Mouse (Mus musculus): ENCODE measurements around the gene Gm14214. TPM values are rescaled to one million over a fixed set of nuclear protein-coding genes. Genes with fewer than 3 reads are reported as not detected.

Gene Gm14214
- not detected in 2 replicates for polyA plus RNA-seq (2014; fragmentation: Nextera tagmentation; extraction: Ambion mirVana)

DNA sequence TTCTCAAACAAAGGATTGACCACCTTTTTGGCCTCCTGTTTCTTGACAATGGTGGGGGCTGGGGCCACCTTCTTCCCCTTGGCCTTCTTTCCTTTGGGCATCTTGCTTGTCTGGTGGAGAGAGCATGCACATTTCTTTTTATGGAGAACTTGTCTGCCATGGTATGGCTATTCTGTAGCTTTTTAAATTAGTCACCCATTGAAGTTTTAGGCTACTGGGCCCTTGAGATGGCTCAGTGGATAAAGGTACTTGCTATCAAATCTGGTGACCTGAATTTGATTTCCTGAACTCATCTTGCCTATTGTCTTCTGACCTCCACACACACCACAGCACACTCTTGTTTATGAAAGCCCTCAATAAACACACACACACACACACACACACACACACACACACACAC is at the start of gene Gm14214:
Gm14214 (minus strand) TSS at position 101 of the 400 bp plus-strand sequence.
- H3K4me2 ChIP-seq (ENCODE audit: low read depth), result no peak within 1 kb of the TSS
- H3K27me3 ChIP-seq (ENCODE audit: control insufficient read depth, insufficient read depth, low read length), result no peaks in the 10 kb centered on the region
- no peak within 1 kb of the TSS for H3K9ac ChIP-seq (ENCODE audit: low read length)
- no peaks in the 10 kb centered on the region for H3K36me3 ChIP-seq (ENCODE audit: control insufficient read depth, insufficient read depth, low read length)
- H3K4me3 ChIP-seq (ENCODE audit: low read depth, low read length), result no peak within 1 kb of the TSS
- 0 out of 2 replicates have a peak, but pooled peaks cover 3% of the 10 kb centered on the region for H3K9me3 ChIP-seq (ENCODE audit: control insufficient read depth, low read length)
- ATAC-seq (ENCODE audit: insufficient read depth, low FRiP score, low TSS enrichment) (no peak), DNase-seq (ENCODE audit: low spot score) (no peak)
- H3K27ac ChIP-seq (ENCODE audit: low read depth, low read length), result no peak within 1 kb of the TSS
- H3K4me1 ChIP-seq (ENCODE audit: control insufficient read depth, insufficient read depth, low read length), result no peaks in the 10 kb centered on the region

- H3K9me3 ChIP-seq (ENCODE audit: control insufficient read depth, low read length), result no peaks in the 10 kb centered on the region
- no peak overlapping the region for H3K4me2 ChIP-seq (ENCODE audit: low read depth)
- no peak overlapping the region for H3K27ac ChIP-seq (ENCODE audit: low read depth, low read length)
- DNase-seq (ENCODE audit: low spot score) (no peak), ATAC-seq (ENCODE audit: insufficient read depth, low FRiP score, low TSS enrichment) (no peak)
- 91% methylated on average over 1 of the region's 1 CpGs for WGBS
- H3K4me1 ChIP-seq (ENCODE audit: control insufficient read depth, insufficient read depth, low read length), result no peaks in the 10 kb centered on the region
- no peaks in the 10 kb centered on the region for H3K36me3 ChIP-seq (ENCODE audit: control insufficient read depth, insufficient read depth, low read length)
- no peaks in the 10 kb centered on the region for H3K27me3 ChIP-seq (ENCODE audit: control insufficient read depth, insufficient read depth, low read length)
- H3K9ac ChIP-seq (ENCODE audit: low read length), result no peak overlapping the region
- H3K4me3 ChIP-seq (ENCODE audit: low read depth, low read length), result no peak overlapping the region
Measured at GRCm38 (mm10) chr2:154818599-154818998, 48.8 kb upstream of the Gm14214 start.

GRCm38 (mm10) chr2:154817788-154818187 is 48.0 kb upstream of the Gm14214 start:
- Histone ChIP-seq H3K4me2 (ENCODE audit: low read depth) (no peak overlapping the region), H3K27me3 (ENCODE audit: control insufficient read depth, insufficient read depth, low read length) (no peaks in the 10 kb centered on the region), H3K36me3 (ENCODE audit: control insufficient read depth, insufficient read depth, low read length) (no peaks in the 10 kb centered on the region), H3K9me3 (ENCODE audit: control insufficient read depth, low read length) (no peaks in the 10 kb centered on the region), H3K4me3 (ENCODE audit: low read depth, low read length) (no peak overlapping the region), H3K27ac (ENCODE audit: low read depth, low read length) (no peak overlapping the region), H3K4me1 (ENCODE audit: control insufficient read depth, insufficient read depth, low read length) (no peaks in the 10 kb centered on the region), H3K9ac (ENCODE audit: low read length) (no peak overlapping the region)
- WGBS, result 44% methylated on average over 1 of the region's 1 CpGs
- DNase-seq (ENCODE audit: low spot score) (no peak), ATAC-seq (ENCODE audit: insufficient read depth, low FRiP score, low TSS enrichment) (no peak)

- Histone ChIP-seq H3K9me3 (ENCODE audit: control insufficient read depth, low read length) (no peaks in the 10 kb centered on the region), H3K4me2 (ENCODE audit: low read depth) (no peak overlapping the region), H3K4me3 (ENCODE audit: low read depth, low read length) (no peak overlapping the region), H3K9ac (ENCODE audit: low read length) (no peak overlapping the region), H3K4me1 (ENCODE audit: control insufficient read depth, insufficient read depth, low read length) (no peaks in the 10 kb centered on the region), H3K36me3 (ENCODE audit: control insufficient read depth, insufficient read depth, low read length) (no peaks in the 10 kb centered on the region), H3K27me3 (ENCODE audit: control insufficient read depth, insufficient read depth, low read length) (no peaks in the 10 kb centered on the region), H3K27ac (ENCODE audit: low read depth, low read length) (no peak overlapping the region)
- ATAC-seq (ENCODE audit: insufficient read depth, low FRiP score, low TSS enrichment) (no peak), DNase-seq (ENCODE audit: low spot score) (no peak)
- WGBS, result 71% methylated on average over 3 of the region's 3 CpGs
Measured at GRCm38 (mm10) chr2:154817089-154817488, 47.3 kb upstream of the Gm14214 start.

GRCm38 (mm10) chr2:154813426-154813825 is 43.6 kb upstream of the Gm14214 start:
- Histone ChIP-seq H3K36me3 (ENCODE audit: control insufficient read depth, insufficient read depth, low read length) (no peaks in the 10 kb centered on the region), H3K9me3 (ENCODE audit: control insufficient read depth, low read length) (no peaks in the 10 kb centered on the region), H3K4me1 (ENCODE audit: control insufficient read depth, insufficient read depth, low read length) (no peaks in the 10 kb centered on the region), H3K27me3 (ENCODE audit: control insufficient read depth, insufficient read depth, low read length) (no peaks in the 10 kb centered on the region), H3K4me3 (ENCODE audit: low read depth, low read length) (no peak overlapping the region), H3K4me2 (ENCODE audit: low read depth) (no peak overlapping the region), H3K27ac (ENCODE audit: low read depth, low read length) (no peak overlapping the region), H3K9ac (ENCODE audit: low read length) (no peak overlapping the region)
- ATAC-seq (ENCODE audit: insufficient read depth, low FRiP score, low TSS enrichment) (no peak), DNase-seq (ENCODE audit: low spot score) (no peak)
- 93% methylated on average over 2 of the region's 2 CpGs for whole genome bisulfite sequencing

GRCm38 (mm10) chr2:154810821-154811220 is 41.0 kb upstream of the Gm14214 start:
- WGBS, result 96% methylated on average over 1 of the region's 1 CpGs
- Histone ChIP-seq H3K4me2 (ENCODE audit: low read depth) (no peak overlapping the region), H3K9me3 (ENCODE audit: control insufficient read depth, low read length) (no peaks in the 10 kb centered on the region), H3K36me3 (ENCODE audit: control insufficient read depth, insufficient read depth, low read length) (no peaks in the 10 kb centered on the region), H3K4me3 (ENCODE audit: low read depth, low read length) (no peak overlapping the region), H3K4me1 (ENCODE audit: control insufficient read depth, insufficient read depth, low read length) (no peaks in the 10 kb centered on the region), H3K27ac (ENCODE audit: low read depth, low read length) (no peak overlapping the region), H3K9ac (ENCODE audit: low read length) (no peak overlapping the region), H3K27me3 (ENCODE audit: control insufficient read depth, insufficient read depth, low read length) (no peaks in the 10 kb centered on the region)
- DNase-seq (ENCODE audit: low spot score) (no peak), ATAC-seq (ENCODE audit: insufficient read depth, low FRiP score, low TSS enrichment) (no peak)

GRCm38 (mm10) chr2:154809107-154809762 is 39.4 kb upstream of the Gm14214 start:
- ATAC-seq (ENCODE audit: insufficient read depth, low FRiP score, low TSS enrichment) (no peak), DNase-seq (ENCODE audit: low spot score) (no peak)
- no peaks in the 10 kb centered on the region for H3K27me3 ChIP-seq (ENCODE audit: control insufficient read depth, insufficient read depth, low read length)
- H3K4me2 ChIP-seq (ENCODE audit: low read depth), result no peak overlapping the region
- no peak overlapping the region for H3K4me3 ChIP-seq (ENCODE audit: low read depth, low read length)
- no peaks in the 10 kb centered on the region for H3K36me3 ChIP-seq (ENCODE audit: control insufficient read depth, insufficient read depth, low read length)
- H3K9ac ChIP-seq (ENCODE audit: low read length), result no peak overlapping the region
- no peak overlapping the region for H3K27ac ChIP-seq (ENCODE audit: low read depth, low read length)
- H3K9me3 ChIP-seq (ENCODE audit: control insufficient read depth, low read length), result no peaks in the 10 kb centered on the region
- no peaks in the 10 kb centered on the region for H3K4me1 ChIP-seq (ENCODE audit: control insufficient read depth, insufficient read depth, low read length)
- 92% methylated on average over 1 of the region's 1 CpGs for WGBS

DNA sequence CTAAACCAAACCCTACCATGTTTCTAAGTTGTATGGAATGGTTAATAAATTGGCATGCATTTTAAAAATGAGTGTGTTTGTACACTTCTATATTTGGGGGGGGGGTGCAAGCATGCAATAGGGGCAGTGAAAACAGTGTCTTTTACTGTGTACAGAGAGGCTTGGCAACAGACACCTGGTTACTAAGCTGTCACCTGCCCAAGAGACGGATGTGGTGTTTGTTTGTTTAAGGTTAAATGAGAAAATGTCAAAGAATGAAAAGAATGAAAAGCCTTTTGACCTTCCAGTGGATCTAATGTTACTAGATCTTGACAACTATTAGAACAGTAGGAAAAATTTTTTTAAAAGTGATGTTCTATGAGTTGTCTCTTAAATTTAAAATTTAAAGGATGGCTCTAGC is 37.9 kb upstream of the Gm14214 start:
- H3K9ac ChIP-seq (ENCODE audit: low read length), result no peak overlapping the region
- H3K4me3 ChIP-seq (ENCODE audit: low read depth, low read length), result no peak overlapping the region
- DNase-seq (ENCODE audit: low spot score) (no peak), ATAC-seq (ENCODE audit: insufficient read depth, low FRiP score, low TSS enrichment) (no peak)
- H3K36me3 ChIP-seq (ENCODE audit: control insufficient read depth, insufficient read depth, low read length), result no peaks in the 10 kb centered on the region
- H3K4me2 ChIP-seq (ENCODE audit: low read depth), result no peak overlapping the region
- no peak overlapping the region for H3K27ac ChIP-seq (ENCODE audit: low read depth, low read length)
- H3K9me3 ChIP-seq (ENCODE audit: control insufficient read depth, low read length), result no peaks in the 10 kb centered on the region
- peaks cover 2% of the 10 kb centered on the region; the same call in 1 of the 2 replicates for H3K4me1 ChIP-seq (ENCODE audit: control insufficient read depth, insufficient read depth, low read length)
- WGBS, result 72% methylated on average over 1 of the region's 1 CpGs
- no peaks in the 10 kb centered on the region for H3K27me3 ChIP-seq (ENCODE audit: control insufficient read depth, insufficient read depth, low read length)

DNA sequence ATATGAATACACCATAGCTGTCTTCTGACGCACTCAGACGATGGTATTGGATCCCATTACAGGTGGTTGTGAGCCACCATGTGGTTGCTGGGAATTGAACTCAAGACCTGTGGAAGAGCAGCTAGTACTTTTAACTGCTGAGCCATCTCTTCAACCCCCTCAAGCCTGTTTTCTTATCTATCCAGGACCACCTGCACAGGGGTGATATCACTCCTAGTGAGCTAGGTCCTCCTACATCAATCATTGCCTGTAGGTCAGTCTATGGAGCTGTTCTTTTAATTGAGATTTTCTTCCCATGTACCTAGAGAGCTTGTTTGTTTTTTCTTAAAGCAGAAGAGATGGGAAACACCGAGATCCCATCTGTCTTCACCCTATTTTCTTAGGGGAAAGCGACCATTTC is 34.0 kb upstream of the Gm14214 start:
- Histone ChIP-seq H3K27me3 (ENCODE audit: control insufficient read depth, insufficient read depth, low read length) (no peaks in the 10 kb centered on the region), H3K9ac (ENCODE audit: low read length) (no peak overlapping the region), H3K36me3 (ENCODE audit: control insufficient read depth, insufficient read depth, low read length) (0 out of 2 replicates have a peak, but pooled peaks cover 2% of the 10 kb centered on the region), H3K4me3 (ENCODE audit: low read depth, low read length) (no peak overlapping the region), H3K4me1 (ENCODE audit: control insufficient read depth, insufficient read depth, low read length) (peaks cover 2% of the 10 kb centered on the region; the same call in 1 of the 2 replicates), H3K9me3 (ENCODE audit: control insufficient read depth, low read length) (no peaks in the 10 kb centered on the region), H3K4me2 (ENCODE audit: low read depth) (no peak overlapping the region), H3K27ac (ENCODE audit: low read depth, low read length) (no peak overlapping the region)
- no peak for DNase-seq (ENCODE audit: low spot score)
- 65% methylated on average over 4 of the region's 4 CpGs for WGBS
- ATAC-seq (ENCODE audit: insufficient read depth, low FRiP score, low TSS enrichment), result no peak

Measured in neural tube, embryonic 11.5 days (tissue).